Mouse (Mus musculus) retina, postnatal 1 day (tissue): ENCODE data around the gene Ctnnbl1.

Source experiments
- DNase-seq: peaks from one replicate; pipeline ENCODE4 v3.0.0-alpha.2; 2012

Gene Ctnnbl1

GRCm38 (mm10) chr2:157881939-157882338 lies 144.7 kb downstream of the Ctnnbl1 start:
- DNase-seq: peak; percentile 49

DNA sequence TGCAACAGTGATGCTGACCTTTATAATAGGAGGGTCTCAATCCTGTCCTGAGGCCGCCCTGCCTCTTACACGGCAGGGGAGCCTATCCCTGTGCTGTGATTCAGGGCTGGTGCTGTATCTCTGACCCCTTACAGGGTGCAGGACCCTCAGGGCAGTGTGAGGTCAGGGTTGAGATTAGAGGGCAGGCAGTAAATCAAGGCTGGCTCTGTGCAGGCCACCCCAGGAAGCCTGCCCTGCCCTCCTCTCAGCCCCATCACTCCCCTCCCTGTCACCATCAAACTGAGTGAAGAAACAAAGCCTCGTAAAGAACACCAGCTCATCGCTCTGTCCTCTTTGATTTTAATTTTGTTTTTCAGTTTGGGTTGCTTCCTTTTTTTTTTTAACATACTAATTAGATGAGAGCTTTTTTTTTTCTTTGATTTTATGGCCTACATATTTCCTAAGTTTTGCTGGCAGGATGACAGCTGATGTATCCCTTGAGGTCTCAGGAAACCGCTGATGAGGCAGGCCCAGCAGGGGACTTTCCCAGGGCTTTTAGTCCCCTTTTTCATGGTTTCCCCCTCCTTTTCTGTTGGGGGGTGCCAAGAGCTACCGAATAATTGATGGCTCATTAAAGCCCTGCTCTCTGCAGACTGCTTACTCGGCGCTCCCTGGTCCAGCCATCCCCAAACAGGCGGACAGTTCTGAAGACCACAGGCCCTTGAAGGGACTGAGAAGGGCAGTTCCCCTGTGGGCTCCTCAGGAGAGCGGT lies 150.2 kb downstream of the Ctnnbl1 start:
- peak; percentile 84 for DNase-seq

- no peak for DNase-seq
Observed at GRCm38 (mm10) chr2:157891166-157891565, 154.0 kb downstream of the Ctnnbl1 start.

GRCm38 (mm10) chr2:157897131-157897530 lies 159.9 kb downstream of the Ctnnbl1 start:
- DNase-seq: no peak

DNA sequence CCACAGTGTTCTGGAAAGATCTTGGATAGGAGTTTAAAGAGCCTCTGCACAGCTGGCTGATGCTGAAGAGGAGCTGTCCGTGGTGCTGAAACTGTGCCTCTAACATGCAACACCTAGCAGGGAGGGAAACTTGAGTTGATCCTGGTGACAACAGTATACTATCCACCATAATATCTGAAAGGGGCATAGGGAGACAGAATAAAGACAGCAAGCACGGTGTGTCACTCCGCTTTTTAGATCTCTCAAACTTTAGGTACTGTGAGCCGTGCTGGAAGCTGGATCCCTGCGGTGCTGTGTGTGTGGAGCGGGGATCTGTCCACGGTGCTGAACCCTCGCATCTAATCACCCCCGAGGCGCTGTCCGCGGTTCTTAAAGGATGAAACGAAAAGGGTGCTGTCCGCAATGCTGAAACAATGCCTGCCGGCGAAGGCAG lies 176.0 kb downstream of the Ctnnbl1 start:
- peak; percentile 89 for DNase-seq

GRCm38 (mm10) chr2:157913705-157914104 lies 176.5 kb downstream of the Ctnnbl1 start:
- DNase-seq: peak; percentile 49

GRCm38 (mm10) chr2:157914105-157914764 lies 177.0 kb downstream of the Ctnnbl1 start, which contains the start of gene Vstm2l:
Gene Vstm2l (plus strand): TSS chr2:157914653.
- DNase-seq: peak; percentile 84

DNA sequence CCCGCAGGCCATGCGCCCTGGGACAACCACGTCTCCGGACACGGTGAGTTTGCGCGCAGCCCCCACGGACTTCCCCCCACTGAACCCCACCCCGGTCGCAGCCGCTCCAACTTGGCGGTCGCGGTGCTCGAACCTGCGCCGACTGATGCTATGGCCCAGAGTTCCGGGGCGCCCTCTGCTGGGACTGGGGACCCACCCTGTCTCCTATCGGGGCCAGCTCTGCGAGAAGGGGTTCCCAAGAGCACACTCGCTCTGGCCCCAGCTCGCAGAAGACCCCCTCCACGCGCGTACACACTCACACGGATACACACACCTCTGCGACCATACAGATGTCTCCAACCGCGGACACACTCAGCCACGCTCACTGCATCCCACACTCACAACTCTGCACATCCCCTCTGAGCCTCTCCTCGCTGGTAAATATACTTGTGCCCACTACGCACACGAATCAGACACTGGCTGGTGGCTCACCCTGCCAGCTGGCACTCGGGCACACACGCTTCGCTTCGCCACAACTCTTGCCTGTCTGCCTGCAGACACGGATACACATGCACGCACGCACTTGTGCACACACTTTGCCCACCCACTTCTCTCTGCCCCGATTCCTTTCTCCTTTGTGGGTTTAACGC lies 177.8 kb downstream of the Ctnnbl1 start:
- DNase-seq: peak; percentile 26

DNA sequence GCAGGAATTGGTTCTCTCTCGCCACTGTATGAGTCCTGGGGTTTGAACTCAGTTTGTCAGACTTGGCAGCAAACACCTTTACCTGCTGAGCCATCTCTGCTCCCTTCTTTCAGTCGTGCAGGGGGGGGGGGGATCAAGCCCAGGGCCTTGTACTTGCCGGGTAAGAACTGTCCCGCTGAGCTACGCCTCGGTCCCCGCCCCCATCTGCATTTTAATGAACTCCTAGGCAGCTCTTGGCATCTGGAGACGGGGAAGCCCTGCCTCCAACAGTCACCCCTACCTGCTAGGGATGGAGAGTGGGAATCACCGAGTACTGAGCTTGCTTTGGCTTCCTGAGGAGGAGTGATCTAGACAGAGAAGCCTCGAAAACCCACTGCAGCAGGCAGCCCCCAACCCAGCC lies 181.3 kb downstream of the Ctnnbl1 start:
- DNase-seq: no peak

- no peak for DNase-seq
Observed at GRCm38 (mm10) chr2:157921551-157921950, 184.3 kb downstream of the Ctnnbl1 start.

DNA sequence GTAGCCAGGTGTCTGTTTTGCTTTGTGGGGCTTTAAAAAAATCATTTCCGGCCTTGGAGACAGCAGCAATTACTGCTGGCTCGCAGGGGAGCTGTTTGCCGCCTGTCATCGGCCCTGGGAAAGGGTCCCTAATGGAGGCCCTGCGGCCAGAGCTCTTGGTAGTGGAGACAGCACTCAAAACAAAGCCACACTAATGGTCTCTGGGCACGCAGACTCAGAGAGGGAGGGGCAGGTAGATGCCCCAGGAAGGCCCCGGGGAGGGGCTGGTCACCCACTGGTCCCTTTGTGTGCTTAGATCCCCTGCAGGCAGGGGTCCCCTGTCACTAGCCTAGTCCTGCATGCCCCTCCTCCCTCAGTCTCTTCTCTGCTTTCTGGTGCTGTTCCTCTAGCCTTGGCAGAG lies 186.2 kb downstream of the Ctnnbl1 start:
- DNase-seq: peak; percentile 57

- DNase-seq: no peak
Observed at GRCm38 (mm10) chr2:157924504-157924903, 187.3 kb downstream of the Ctnnbl1 start.

GRCm38 (mm10) chr2:157926502-157926901 lies 189.3 kb downstream of the Ctnnbl1 start:
- DNase-seq: no peak

DNA sequence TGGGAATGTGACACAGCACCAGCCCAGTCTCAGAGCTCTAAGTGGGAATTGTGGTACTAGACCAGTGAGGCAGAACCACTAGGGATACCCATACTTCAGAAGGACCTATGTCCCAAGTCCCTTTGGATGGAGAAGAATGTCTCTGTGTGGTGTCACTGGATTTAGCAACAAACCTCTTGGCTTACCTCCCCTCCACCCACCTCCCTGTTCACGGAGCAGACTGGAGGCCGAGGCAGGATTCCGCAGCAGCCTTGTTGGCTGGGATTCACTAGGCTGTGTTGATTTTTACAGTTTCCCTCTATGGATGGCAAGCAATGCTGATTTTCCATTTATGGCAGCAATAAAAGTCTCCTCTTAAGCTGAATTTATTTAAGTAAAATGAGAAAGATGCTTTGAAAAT lies 189.7 kb downstream of the Ctnnbl1 start:
- no peak for DNase-seq

- no peak for DNase-seq
Observed at GRCm38 (mm10) chr2:157927397-157927796, 190.2 kb downstream of the Ctnnbl1 start.

DNA sequence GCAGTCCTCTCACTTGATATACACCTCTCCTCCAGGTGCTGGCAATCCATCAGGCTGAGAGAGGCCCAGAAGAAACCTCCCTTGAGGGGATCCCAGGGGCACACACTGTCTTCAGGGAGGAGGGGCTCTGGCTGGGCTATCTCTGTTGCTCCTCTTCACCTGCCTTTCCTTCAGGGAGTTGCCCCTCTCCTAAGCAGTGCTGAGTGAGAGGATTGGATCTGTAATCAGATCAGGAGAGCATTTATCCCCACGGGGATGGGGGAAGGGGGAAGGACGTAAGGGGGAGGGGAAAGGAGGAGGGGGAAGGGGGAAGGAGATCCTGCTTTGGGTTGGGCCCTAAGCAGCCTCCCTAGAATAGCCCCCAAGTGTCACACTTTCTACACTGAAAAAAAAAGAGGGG lies 190.6 kb downstream of the Ctnnbl1 start:
- DNase-seq: peak; percentile 58

DNA sequence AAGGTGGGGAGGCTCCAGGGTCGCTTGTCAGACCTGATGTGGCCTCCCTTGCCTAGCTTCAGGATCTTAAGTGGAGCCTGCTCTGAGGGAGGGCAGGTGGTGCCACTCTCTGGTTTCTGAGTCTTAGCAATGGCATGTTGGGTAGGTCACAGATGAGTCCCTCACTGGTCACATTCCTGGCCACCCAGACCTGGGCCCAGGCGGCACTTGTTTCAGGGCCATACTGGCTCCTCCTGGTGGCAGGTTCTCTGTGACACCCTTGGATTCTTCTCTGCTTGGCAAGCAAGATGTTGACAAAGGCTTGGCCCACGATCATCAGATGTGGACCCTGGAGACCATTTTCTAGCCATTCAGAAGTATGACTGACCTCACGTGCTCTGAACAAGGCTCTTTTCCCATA lies 195.5 kb downstream of the Ctnnbl1 start:
- no peak for DNase-seq

DNA sequence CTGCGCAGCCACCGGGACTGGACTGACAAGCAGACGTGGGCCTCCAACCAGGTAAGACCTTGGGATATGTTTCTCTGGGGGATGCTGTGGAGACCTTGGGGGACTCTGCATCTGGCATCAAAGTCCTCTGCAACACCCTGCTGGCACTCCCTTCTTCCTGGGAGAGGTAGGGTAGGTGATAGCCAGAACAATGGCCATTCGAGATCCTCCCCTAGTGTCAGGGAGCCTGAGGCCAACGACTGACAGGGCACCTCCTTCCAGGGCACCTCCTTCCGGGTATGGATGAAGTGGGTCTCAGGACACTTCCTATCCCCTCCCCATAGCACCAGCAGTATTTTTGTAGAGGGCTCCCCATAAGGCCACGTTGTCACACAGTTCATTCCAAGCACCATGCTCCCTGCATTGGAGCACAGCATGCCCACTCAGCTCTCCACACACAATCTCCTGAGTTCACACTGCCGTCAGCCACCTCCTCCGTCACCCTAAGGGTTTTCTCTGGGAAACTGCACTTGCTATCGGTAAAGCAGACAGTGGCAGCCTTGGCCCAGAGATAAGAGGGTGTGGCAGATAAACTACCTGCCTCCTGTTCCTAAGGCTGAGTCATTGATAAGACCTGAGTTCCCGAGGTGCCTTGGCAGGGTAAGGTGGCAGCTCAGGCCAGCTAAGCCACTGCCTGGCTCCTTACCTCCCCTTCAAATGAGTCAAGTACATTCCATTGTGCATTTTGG lies 198.4 kb downstream of the Ctnnbl1 start:
- DNase-seq: no peak

- DNase-seq: no peak
Observed at GRCm38 (mm10) chr2:157936676-157937075, 199.5 kb downstream of the Ctnnbl1 start.

DNA sequence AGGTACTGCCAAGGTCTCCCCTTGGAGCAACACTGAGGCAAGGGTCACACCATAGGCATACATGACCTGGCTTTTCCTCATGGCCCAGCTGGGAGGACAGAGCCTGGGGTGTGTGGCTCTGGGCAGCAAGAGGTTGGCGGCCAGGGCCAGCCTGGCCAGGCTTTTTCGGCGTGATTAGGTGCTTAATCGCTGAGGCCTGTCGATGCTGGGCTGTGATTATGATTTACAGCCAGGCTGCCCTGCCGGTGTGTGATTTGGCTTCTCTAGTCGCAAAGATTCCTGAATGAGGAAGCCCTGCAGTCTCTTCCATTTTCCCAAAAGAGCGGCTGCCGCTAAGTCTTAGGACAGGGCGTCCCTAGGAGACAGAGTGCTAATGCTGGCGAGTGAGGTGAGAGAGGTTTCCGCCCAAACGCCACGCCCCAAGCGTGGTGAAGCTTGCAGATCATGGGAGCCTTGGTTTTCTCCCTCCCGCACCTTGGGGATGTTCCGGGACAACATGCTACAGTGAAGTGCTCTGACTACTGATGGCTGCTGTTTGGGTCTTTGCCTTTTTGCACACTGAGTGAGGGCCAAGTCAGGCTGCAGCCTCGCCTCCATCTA lies 203.5 kb downstream of the Ctnnbl1 start:
- no peak for DNase-seq
